Mouse (Mus musculus): ENCODE results near the gene Tbc1d4. TPM values are rescaled to one million over a fixed set of nuclear protein-coding genes. Genes with fewer than 3 reads are reported as not detected.
"Not testable (repeated sequence)": the region's sequence is repeated elsewhere in the genome, so short reads cannot be mapped to it uniquely, and the experiment has no call there.

Gene Tbc1d4
- polyA plus RNA-seq, 1 experiment from 2014 or later, result 20.5 TPM

GRCm38 (mm10) chr14:101594001-101594400, 15.0 kb downstream of the Tbc1d4 start:
- Histone ChIP-seq H3K9me3 (ENCODE audit: control insufficient read depth, low read length) (no peaks in the 10 kb centered on the region), H3K4me3 (ENCODE audit: control insufficient read depth in 1 of 2, insufficient read depth in 1 of 2, low read depth in 1 of 2, low read length in 2 of 2) (no peak overlapping the region), H3K27me3 (ENCODE audit: control insufficient read depth, insufficient read depth, low read length) (no peaks in the 10 kb centered on the region), H3K27ac (replicated peaks in 1 of 2; ENCODE audit: control insufficient read depth in 1 of 2, insufficient read depth in 1 of 2, low read depth in 2 of 2, low read length in 2 of 2) (no peak overlapping the region), H3K4me2 (ENCODE audit: low read length) (no peak overlapping the region), H3K36me3 (ENCODE audit: control insufficient read depth, insufficient read depth, low read length) (no peaks in the 10 kb centered on the region), H3K4me1 (ENCODE audit: control insufficient read depth in 2 of 2, insufficient read depth in 2 of 2, low read length in 2 of 2) (peaks cover 2 to 9% of the 10 kb centered on the region in 2 experiments; a peak in 3 of 4 replicates), H3K9ac (ENCODE audit: low read length) (no peak overlapping the region)
- no peak for ATAC-seq (ENCODE audit: insufficient number of reproducible peaks, insufficient read depth, low FRiP score, low read depth)
- WGBS, result 63% methylated on average over 5 of the region's 5 CpGs

GRCm38 (mm10) chr14:101593340-101593739, 15.7 kb downstream of the Tbc1d4 start:
- H3K4me3 ChIP-seq (ENCODE audit: control insufficient read depth in 1 of 2, insufficient read depth in 1 of 2, low read depth in 1 of 2, low read length in 2 of 2), result no peak overlapping the region
- H3K4me2 ChIP-seq (ENCODE audit: low read length), result no peak overlapping the region
- peaks cover 2 to 9% of the 10 kb centered on the region in 2 experiments; a peak in 3 of 4 replicates for H3K4me1 ChIP-seq (ENCODE audit: control insufficient read depth in 2 of 2, insufficient read depth in 2 of 2, low read length in 2 of 2)
- no peaks in the 10 kb centered on the region for H3K9me3 ChIP-seq (ENCODE audit: control insufficient read depth, low read length)
- H3K36me3 ChIP-seq (ENCODE audit: control insufficient read depth, insufficient read depth, low read length), result no peaks in the 10 kb centered on the region
- no peak for ATAC-seq (ENCODE audit: insufficient number of reproducible peaks, insufficient read depth, low FRiP score, low read depth)
- H3K27ac ChIP-seq (replicated peaks in 1 of 2; ENCODE audit: control insufficient read depth in 1 of 2, insufficient read depth in 1 of 2, low read depth in 2 of 2, low read length in 2 of 2), result no peak overlapping the region
- H3K9ac ChIP-seq (ENCODE audit: low read length), result no peak overlapping the region
- 87% methylated on average over 7 of the region's 7 CpGs for WGBS
- no peaks in the 10 kb centered on the region for H3K27me3 ChIP-seq (ENCODE audit: control insufficient read depth, insufficient read depth, low read length)

GRCm38 (mm10) chr14:101591101-101591500, 17.9 kb downstream of the Tbc1d4 start:
- H3K36me3 ChIP-seq (ENCODE audit: control insufficient read depth, insufficient read depth, low read length), result no peaks in the 10 kb centered on the region
- peaks cover 9 to 29% of the 10 kb centered on the region in 2 experiments for H3K4me1 ChIP-seq (ENCODE audit: control insufficient read depth in 2 of 2, insufficient read depth in 2 of 2, low read length in 2 of 2)
- H3K9me3 ChIP-seq (ENCODE audit: control insufficient read depth, low read length), result no peaks in the 10 kb centered on the region
- H3K4me3 ChIP-seq (ENCODE audit: control insufficient read depth in 1 of 2, insufficient read depth in 1 of 2, low read depth in 1 of 2, low read length in 2 of 2), result no peak overlapping the region
- ATAC-seq (ENCODE audit: insufficient number of reproducible peaks, insufficient read depth, low FRiP score, low read depth), result no peak
- H3K9ac ChIP-seq (ENCODE audit: low read length), result no peak overlapping the region
- WGBS, result 75% methylated on average over 5 of the region's 5 CpGs
- no peak overlapping the region for H3K27ac ChIP-seq (replicated peaks in 1 of 2; ENCODE audit: control insufficient read depth in 1 of 2, insufficient read depth in 1 of 2, low read depth in 2 of 2, low read length in 2 of 2)
- H3K27me3 ChIP-seq (ENCODE audit: control insufficient read depth, insufficient read depth, low read length), result no peaks in the 10 kb centered on the region
- no peak overlapping the region for H3K4me2 ChIP-seq (ENCODE audit: low read length)

GRCm38 (mm10) chr14:101588209-101588991, 20.6 kb downstream of the Tbc1d4 start:
- not testable (repeated sequence) for ATAC-seq (ENCODE audit: insufficient number of reproducible peaks, insufficient read depth, low FRiP score, low read depth); H3K9me3 ChIP-seq (ENCODE audit: control insufficient read depth, low read length); H3K4me3 ChIP-seq (ENCODE audit: control insufficient read depth in 1 of 2, insufficient read depth in 1 of 2, low read depth in 1 of 2, low read length in 2 of 2); H3K36me3 ChIP-seq (ENCODE audit: control insufficient read depth, insufficient read depth, low read length); H3K9ac ChIP-seq (ENCODE audit: low read length); H3K27me3 ChIP-seq (ENCODE audit: control insufficient read depth, insufficient read depth, low read length)
- WGBS, result 60% methylated on average over 2 of the region's 4 CpGs
- H3K27ac ChIP-seq (replicated peaks in 1 of 2; ENCODE audit: control insufficient read depth in 1 of 2, insufficient read depth in 1 of 2, low read depth in 2 of 2, low read length in 2 of 2), result 0 out of 4 replicates have a peak overlapping the region, but pooled peaks have one; percentile 16 to 19
- peaks cover 10 to 38% of the 10 kb centered on the region in 2 experiments for H3K4me1 ChIP-seq (ENCODE audit: control insufficient read depth in 2 of 2, insufficient read depth in 2 of 2, low read length in 2 of 2)
- peak overlapping the region; percentile 32 for H3K4me2 ChIP-seq (ENCODE audit: low read length)

- WGBS, result 83% methylated on average over 4 of the region's 6 CpGs
- H3K27ac ChIP-seq (replicated peaks in 1 of 2; ENCODE audit: control insufficient read depth in 1 of 2, insufficient read depth in 1 of 2, low read depth in 2 of 2, low read length in 2 of 2); ATAC-seq (ENCODE audit: insufficient number of reproducible peaks, insufficient read depth, low FRiP score, low read depth); H3K27me3 ChIP-seq (ENCODE audit: control insufficient read depth, insufficient read depth, low read length); H3K9ac ChIP-seq (ENCODE audit: low read length); H3K9me3 ChIP-seq (ENCODE audit: control insufficient read depth, low read length); H3K36me3 ChIP-seq (ENCODE audit: control insufficient read depth, insufficient read depth, low read length); H3K4me3 ChIP-seq (ENCODE audit: control insufficient read depth in 1 of 2, insufficient read depth in 1 of 2, low read depth in 1 of 2, low read length in 2 of 2); H3K4me2 ChIP-seq (ENCODE audit: low read length): not testable (repeated sequence)
- peaks cover 10 to 38% of the 10 kb centered on the region in 2 experiments for H3K4me1 ChIP-seq (ENCODE audit: control insufficient read depth in 2 of 2, insufficient read depth in 2 of 2, low read length in 2 of 2)
These were observed 21.5 kb downstream of the Tbc1d4 start for GRCm38 (mm10) chr14:101587366-101588040.

GRCm38 (mm10) chr14:101586096-101586495, 22.9 kb downstream of the Tbc1d4 start:
- H3K4me2 ChIP-seq (ENCODE audit: low read length), result no peak overlapping the region
- WGBS, result 30% methylated on average over 7 of the region's 7 CpGs
- no peak overlapping the region for H3K9ac ChIP-seq (ENCODE audit: low read length)
- no peak overlapping the region for H3K4me3 ChIP-seq (ENCODE audit: control insufficient read depth in 1 of 2, insufficient read depth in 1 of 2, low read depth in 1 of 2, low read length in 2 of 2)
- H3K27ac ChIP-seq (replicated peaks in 1 of 2; ENCODE audit: control insufficient read depth in 1 of 2, insufficient read depth in 1 of 2, low read depth in 2 of 2, low read length in 2 of 2), result peak overlapping the region; percentile 61 to 65
- no peaks in the 10 kb centered on the region for H3K9me3 ChIP-seq (ENCODE audit: control insufficient read depth, low read length)
- H3K4me1 ChIP-seq (ENCODE audit: control insufficient read depth in 2 of 2, insufficient read depth in 2 of 2, low read length in 2 of 2), result peaks cover 10 to 38% of the 10 kb centered on the region in 2 experiments
- H3K36me3 ChIP-seq (ENCODE audit: control insufficient read depth, insufficient read depth, low read length), result no peaks in the 10 kb centered on the region
- no peaks in the 10 kb centered on the region for H3K27me3 ChIP-seq (ENCODE audit: control insufficient read depth, insufficient read depth, low read length)
- ATAC-seq (ENCODE audit: insufficient number of reproducible peaks, insufficient read depth, low FRiP score, low read depth), result no peak

- H3K9me3 ChIP-seq (ENCODE audit: control insufficient read depth, low read length), result no peaks in the 10 kb centered on the region
- no peaks in the 10 kb centered on the region for H3K36me3 ChIP-seq (ENCODE audit: control insufficient read depth, insufficient read depth, low read length)
- WGBS, result 68% methylated on average over 3 of the region's 3 CpGs
- no peak overlapping the region for H3K4me2 ChIP-seq (ENCODE audit: low read length)
- no peak overlapping the region for H3K27ac ChIP-seq (replicated peaks in 1 of 2; ENCODE audit: control insufficient read depth in 1 of 2, insufficient read depth in 1 of 2, low read depth in 2 of 2, low read length in 2 of 2)
- peaks cover 9 to 14% of the 10 kb centered on the region in 2 experiments for H3K4me1 ChIP-seq (ENCODE audit: control insufficient read depth in 2 of 2, insufficient read depth in 2 of 2, low read length in 2 of 2)
- no peak for ATAC-seq (ENCODE audit: insufficient number of reproducible peaks, insufficient read depth, low FRiP score, low read depth)
- no peak overlapping the region for H3K9ac ChIP-seq (ENCODE audit: low read length)
- H3K27me3 ChIP-seq (ENCODE audit: control insufficient read depth, insufficient read depth, low read length), result no peaks in the 10 kb centered on the region
- H3K4me3 ChIP-seq (ENCODE audit: control insufficient read depth in 1 of 2, insufficient read depth in 1 of 2, low read depth in 1 of 2, low read length in 2 of 2), result no peak overlapping the region
These were observed 33.3 kb downstream of the Tbc1d4 start for GRCm38 (mm10) chr14:101575651-101576050.

All from heart, embryonic 14.5 days (tissue).